Mouse (Mus musculus): Measurements from ENCODE around the gene Specc1l.

Specc1l gene

DNA sequence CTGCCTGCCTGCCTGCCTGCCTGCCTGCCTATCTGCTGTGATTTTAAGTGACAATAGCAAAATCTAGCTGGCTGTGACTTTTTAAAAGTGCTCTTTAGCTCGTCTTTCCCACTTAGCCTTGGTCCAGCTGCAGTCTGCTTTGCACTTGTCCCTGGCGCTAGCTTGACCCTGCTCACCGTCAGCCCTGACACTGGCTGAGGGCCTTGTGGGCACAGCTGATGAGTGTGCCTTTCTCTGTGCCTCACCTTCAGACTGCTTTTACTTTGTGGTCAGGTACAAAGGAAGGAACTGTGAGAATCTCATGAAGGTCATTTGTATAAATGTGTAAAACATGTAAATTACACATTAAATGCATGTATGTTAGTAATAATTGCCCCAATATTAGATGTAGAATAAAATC lies 12.3 kb downstream of the Specc1l start:
- no peak for DNase-seq (ENCODE audit: low spot score in 2 of 2)

DNA sequence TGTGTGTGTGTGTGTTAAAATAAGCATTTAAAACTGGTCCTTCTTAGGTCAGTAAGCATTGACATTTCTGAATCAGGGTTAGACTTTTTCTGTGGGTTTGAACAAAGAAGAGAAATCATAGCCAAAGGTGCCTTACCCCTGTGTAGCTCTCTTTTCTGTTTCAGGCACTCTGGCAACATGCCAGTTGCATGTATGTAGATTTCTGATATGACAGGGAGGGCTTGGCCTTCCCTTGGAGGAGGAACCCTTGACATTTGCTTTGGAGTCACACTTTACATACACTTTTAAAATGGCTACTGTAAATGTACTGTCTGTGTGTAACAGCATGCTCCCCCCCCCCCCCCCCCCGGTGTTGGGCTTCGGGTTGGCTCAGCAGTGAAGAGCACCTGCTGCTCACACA lies 12.8 kb downstream of the Specc1l start:
- DNase-seq (ENCODE audit: low spot score in 2 of 2): no peak

DNA sequence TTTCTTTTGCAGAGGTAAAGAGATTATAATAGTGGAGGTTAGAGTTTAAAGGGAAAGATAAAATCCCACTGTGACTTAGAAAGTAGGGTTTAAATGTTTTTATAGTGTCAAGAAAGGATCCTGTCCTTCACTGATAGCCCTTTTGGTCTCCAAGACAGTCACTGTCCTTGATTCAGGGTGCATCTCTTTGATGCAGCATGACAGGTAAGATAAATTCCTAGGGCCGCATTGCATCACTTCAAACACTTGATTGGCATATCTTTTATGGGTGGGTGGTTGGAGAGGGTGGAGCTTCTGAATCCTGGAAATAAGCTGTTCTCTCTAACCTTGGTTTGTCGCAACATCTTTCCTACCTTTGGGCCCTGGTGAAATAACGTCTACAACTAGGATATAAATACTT lies 15.5 kb downstream of the Specc1l start:
- no peak for DNase-seq (ENCODE audit: low spot score in 2 of 2)

DNA sequence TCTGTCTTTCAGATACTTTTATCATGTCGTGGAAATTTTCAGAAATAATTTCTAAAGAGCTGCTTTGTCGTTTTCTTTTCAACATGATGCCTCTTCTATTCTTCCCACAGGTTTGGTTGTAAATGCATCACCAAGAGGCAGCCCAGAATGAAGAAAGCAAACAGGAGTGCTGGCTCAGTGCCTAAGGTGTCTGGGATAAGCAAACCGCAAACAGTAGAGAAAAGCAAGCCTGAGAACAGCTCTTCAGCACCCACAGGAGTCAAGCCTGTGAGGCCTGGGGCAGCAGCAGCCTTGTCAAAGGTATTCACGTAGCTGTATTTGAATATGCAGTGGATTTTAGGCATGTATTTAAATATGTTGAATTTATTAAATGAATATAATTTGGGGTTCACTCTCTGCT lies 18.7 kb downstream of the Specc1l start:
- DNase-seq (ENCODE audit: low spot score in 2 of 2): no peak

DNA sequence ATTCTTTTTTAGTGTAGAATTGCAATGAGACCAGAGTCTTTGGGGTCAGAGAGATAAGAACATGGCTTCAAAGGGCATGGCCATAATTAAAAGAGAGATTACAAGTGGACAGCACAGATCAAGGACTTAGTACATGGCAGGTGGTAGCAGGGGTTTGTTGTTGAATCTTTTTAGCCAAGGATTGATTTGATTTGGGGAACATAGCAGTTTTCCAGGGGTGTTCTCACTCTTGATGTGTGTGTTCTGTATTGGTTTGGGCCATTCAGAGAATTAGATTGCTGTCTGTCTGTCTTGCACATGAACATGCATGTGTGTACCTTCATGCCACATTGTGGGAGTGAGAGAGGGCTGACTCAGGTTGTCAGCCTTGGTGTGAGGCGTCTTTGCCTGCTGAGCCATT lies 20.0 kb downstream of the Specc1l start:
- DNase-seq (ENCODE audit: low spot score in 2 of 2): no peak

DNA sequence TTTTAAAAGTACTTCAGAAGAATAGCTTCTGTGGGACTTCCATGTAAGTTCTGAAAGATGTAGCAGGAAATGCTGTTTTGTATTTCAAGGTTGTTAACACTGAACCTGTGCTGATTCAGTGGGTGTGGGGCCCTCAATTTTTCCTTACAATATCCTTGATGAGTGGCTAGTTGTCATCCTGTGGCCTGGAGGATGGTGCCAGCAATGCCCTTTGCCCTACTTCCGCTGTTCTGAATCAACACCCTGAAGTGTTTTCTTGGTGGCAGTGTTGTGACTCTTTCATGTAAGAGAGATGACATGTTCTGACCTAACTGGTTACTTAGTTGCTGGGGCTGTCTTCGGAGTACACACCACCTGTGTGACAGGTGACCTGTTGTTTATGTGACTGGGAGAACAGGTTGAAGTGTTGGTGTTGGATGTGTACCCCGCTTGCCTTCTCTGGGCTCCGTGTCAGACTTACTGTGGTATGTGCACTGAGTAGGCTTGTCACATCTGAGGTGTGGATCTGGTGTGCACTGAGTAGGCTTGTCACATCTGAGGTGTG lies 20.8 kb downstream of the Specc1l start:
- no peak for DNase-seq (ENCODE audit: low spot score in 2 of 2)

DNA sequence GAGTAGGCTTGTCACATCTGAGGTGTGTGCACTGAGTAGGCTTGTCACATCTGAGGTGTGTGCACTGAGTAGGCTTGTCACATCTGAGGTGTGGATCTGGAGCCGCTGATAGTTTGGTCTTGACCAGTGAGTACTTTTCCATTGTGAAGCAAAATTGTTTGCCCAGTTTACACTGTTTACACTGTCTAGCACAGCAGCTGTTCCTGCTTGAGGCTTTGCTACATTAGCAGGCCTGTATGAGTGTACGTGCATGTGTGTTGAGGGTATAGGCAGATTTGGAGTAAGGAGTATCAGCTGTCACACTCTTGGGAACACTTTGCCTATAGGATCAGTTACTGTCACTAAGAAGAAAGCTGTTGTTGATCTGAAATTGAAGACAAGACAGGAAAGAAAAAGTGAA lies 21.6 kb downstream of the Specc1l start:
- no peak for DNase-seq (ENCODE audit: low spot score in 2 of 2)

DNA sequence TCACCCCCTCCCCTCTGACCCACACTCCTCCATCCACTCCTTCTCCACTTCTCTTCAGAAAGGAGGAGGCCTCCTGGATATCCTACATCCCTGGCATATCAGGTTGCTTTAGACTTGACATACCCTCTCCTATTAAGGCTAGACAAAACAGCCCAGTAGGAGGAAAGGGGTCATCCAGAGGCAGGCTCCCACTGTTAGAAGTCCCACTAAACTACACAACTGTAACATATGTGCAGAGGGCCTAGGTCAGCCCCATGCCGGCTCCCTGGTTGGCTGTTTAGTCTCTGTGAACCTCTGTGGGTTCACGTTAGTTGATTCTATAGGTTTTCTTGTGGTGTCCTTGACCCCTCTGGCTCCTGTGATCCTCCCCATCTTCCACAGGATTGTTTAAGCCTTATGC lies 23.9 kb downstream of the Specc1l start:
- no peak for DNase-seq (ENCODE audit: low spot score in 2 of 2)

DNA sequence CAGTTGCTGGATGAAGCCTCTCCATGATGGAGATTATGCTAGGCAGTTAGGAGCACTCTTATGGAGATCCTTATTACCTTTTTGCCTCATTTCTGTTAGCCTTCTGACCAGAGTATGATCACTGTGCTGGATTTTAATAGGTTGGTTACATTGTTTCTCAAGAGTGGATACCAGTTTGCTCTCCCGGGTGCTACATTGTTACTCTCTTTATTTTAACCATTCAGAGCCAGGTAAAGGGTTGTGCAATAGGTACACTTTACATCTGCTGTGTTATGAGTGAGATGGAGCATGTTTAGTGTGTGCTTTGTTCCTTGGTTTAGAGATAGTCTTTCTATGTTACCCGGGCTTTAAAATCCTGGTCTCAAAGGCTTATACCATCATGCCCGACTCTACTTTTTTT lies 24.3 kb downstream of the Specc1l start:
- no peak for DNase-seq (ENCODE audit: low spot score in 2 of 2)

DNA sequence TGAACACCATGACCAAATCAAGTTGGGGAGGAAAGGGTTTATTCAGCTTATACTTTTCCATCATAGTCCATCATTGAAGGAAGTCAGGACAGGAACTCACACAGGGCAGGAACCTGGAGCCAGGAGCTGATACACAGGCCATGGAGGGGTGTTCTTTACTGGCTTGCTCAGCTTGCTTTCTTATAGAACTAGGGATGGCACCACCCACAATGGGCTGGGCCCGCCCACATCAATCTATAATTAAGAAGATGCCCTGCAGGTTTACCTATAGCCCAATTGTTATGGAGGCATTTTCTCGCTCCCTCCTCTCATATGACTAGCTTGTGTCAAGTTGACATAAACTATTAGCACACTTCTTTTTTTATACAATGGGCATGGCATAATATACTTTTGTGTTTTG lies 25.3 kb downstream of the Specc1l start:
- DNase-seq (ENCODE audit: low spot score in 2 of 2): no peak

DNA sequence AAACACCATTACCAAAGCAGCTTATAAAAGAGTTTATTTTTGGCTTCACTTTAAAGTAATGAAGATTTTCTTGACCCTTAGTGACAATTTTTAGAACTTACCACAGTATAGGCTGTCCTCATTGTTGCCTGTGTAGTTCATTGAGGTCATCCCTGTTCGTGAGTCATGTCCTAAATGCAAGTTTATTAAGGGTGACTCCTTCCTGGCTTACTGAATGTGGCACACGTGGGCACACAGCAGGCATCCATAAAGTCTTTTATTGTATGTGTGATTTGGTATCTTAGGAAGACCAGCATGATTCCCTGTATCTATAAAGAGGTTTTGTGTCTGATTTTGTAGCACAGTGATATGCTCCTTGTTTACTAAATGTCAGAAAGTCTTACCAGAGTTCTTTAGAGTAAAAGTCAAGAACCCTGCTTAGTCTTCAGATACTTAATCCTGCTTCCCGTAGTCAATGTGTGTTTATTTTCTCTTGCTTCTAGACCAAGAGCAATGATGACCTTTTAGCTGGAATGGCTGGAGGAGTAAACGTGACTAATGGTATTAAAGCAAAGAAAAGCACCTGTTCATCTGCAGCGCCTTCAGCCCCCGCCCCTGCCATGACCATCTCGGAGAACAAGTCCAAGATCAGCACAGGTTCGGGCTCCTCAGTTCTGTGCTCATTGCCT lies 28.8 kb downstream of the Specc1l start:
- no peak for DNase-seq (ENCODE audit: low spot score in 2 of 2)

DNA sequence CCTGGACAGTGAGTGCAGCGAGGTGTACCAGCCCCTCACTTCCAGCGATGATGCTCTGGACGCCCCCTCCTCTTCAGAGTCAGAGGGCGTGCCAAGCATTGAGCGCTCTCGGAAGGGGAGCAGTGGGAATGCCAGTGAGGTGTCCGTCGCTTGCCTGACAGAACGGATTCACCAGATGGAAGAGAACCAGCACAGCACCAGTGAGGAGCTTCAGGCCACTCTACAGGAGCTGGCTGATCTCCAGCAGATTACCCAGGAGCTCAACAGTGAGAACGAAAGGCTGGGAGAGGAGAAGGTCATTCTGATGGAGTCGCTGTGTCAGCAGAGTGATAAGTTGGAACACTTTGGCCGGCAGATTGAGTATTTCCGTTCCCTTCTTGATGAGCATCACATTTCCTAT lies 33.9 kb downstream of the Specc1l start:
- DNase-seq (ENCODE audit: low spot score in 2 of 2): no peak

DNA sequence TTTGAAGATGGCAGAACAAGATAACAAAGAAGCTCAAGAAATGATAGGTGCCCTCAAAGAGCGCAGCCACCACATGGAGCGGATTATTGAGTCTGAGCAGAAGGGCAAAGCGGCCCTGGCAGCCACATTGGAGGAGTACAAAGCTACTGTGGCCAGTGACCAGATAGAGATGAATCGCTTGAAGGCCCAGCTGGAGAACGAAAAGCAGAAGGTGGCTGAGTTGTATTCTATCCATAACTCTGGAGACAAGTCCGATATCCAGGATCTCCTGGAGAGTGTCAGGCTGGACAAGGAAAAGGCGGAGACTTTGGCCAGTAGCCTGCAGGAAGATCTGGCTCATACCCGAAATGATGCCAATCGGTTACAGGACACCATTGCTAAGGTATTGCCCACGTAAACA lies 34.5 kb downstream of the Specc1l start:
- no peak for DNase-seq (ENCODE audit: low spot score in 2 of 2)

DNA sequence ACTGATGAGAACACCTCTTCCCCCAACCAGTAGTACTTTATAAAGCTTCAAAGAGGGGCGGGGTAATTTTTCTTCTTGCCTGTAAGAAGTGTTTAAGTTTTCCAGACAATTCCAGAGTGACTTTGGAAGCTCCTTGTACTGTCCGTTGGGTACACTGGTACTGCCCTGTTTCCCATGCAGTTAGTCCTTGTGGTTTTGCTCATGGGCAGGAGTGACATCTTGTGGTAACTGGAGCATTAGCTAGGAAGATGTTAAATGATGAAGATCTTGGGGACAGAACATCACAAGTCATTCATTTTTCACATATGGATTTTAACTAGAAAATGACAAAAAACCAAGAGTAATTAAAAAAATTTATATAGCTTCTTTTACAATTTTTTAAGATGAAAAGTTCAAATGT lies 39.1 kb downstream of the Specc1l start:
- DNase-seq (ENCODE audit: low spot score in 2 of 2): no peak

DNA sequence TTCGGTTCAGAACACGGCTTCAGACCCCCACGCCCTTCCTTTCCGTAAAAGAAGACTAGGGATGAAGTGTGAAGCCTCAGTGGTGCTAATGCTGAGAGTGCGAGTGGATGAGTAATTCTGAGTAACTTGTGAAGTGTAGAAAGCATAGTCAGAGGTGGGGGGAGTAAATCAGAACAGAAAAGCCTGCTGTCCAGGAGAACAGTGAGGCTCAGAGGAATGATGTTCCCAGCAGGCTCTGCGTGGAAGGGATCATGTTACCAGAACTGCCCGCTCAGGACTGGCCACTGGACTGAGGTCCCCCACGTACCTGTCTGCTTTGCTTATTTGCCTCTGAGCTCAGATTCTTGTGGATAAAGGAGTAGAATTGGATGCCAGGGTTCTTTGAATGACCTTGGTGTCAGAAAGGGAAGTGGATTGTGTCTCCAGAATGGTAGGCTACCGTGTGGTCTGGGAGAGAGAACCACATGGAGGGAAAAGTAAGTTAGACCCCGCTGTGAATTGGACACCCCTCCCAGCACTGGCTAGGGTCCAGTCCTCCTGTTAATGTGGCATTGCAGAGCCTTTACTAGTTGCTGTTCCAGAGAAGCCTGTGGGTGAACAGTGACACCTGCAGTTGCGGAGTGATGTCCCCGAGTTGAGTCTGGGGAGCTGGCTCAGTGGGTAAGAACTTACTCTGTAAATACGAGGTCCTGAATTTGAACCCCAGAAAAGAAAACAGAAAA lies 40.6 kb downstream of the Specc1l start:
- DNase-seq (ENCODE audit: low spot score in 2 of 2): no peak

DNA sequence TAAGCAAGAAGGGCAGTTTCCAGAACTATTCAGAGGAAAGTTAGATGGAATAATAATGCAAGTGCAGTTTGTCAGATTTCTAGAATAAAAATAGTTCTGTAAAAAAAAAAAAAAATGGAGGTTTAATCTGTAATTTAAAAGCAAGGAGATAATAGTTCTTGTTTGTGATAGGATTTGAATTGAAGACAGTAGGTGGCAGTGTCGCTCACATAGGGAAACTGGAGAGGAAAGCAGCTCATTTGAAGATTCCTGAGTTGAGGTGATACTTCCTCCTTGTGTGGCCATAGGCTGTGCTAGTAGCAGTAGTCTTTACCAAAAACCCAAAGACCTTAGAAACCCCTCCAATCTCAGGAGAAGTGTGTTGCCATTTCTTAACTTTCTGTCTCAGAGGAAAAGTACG lies 43.2 kb downstream of the Specc1l start:
- no peak for DNase-seq (ENCODE audit: low spot score in 2 of 2)

DNA sequence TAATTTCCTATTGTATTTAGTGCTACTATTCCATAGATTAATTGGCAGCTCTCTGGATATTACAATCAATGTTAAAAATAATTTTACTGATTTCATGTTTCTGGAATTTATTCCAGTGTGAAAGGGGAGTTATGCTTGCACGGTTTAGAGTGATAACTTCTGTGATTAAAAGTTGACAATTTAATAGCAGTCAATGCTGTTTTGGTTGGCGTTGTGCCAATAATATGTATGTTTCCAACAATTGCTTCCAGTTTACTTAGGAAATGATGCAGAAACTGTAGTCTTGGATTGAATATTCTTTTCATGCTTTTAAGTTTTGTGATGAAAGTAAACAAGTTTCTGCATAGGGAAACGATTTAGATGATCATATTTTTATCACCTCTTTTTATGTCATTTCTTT lies 45.5 kb downstream of the Specc1l start:
- DNase-seq (ENCODE audit: low spot score in 2 of 2): no peak

DNA sequence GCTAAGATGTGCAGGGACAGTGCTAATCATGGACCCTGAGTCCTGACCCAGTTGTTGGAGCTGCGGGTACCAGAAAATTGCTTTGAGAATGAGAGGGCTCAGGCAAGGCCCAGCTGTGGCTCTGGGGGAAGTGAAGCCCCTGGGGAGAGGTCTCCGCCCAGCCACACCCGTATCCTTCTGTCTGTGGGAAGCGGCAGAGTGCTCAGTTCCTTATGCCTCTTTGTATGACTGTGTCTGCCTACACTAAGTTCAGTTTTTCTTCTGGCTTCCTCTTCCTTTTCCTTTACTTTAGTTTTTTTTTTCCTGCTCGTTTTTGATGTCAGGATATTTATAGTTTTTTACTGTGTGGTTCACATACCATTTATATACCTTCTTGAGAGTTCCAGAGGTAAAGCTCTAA lies 46.4 kb downstream of the Specc1l start:
- DNase-seq (ENCODE audit: low spot score in 2 of 2): no peak

DNA sequence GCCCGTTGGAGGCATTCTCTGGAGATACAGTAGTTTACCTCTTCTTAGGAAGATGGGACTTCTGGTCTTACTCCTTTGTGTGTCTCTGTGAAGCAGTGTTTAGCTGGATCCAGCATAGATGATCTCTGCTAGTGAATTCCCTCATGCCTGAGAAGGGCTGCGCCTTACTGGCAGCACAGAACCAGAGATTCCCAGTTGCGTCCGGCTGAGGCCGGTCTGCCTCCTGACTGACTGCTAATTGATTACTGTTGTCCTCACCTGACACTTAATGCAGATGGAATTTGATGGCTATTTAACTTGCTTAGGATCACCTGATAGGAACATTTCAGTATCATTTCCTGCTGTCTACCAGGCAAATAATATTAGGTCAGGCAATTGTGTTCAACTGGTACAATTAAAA lies 49.4 kb downstream of the Specc1l start:
- no peak for DNase-seq (ENCODE audit: low spot score in 2 of 2)

DNA sequence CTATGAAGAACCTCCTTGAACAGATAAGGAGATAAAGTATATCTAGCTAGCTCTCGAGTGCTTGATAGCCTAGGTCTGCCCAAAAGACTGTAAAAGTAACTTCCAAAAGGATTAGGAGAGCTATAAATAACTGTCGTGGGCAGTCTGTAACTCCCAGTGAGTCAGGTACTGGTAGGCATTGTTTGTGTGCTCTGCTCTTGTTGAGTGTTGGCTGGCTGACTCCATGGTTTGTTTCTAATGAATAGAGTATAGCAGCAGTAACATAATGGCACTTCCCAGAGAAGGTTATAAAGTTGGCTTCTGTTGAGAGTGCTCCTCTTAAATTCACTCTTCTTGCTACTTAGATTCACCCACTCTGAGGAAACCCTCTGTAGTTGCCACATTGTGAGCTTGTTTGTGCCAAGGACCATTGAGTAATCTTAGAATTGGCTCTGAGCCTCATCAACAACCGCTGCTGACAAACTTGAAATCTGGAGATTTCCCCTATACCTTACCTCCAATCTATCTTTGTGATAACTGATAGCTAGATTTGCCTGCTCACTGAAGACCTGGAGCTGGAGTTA lies 53.2 kb downstream of the Specc1l start:
- no peak for DNase-seq (ENCODE audit: low spot score in 2 of 2)

DNA sequence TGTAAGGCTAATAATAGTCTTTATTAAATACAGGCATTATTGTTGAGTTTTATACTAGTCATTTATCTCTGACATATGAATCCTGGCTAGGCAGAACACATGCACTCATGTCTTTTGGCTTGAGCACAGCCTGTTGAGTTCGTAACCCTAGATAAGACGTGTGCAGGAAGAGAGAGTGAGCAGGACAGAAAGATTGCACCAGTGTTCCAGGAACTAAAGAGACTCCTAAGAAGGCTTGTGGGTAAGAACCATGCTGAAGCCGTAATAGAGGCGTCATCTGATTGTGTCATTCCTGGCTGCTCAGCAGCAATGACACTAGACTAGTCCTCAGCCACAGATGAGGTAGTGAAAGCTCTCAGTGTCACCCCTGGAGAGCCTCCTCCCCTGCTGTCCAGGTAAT lies 61.1 kb downstream of the Specc1l start:
- no peak for DNase-seq (ENCODE audit: low spot score in 2 of 2)

DNA sequence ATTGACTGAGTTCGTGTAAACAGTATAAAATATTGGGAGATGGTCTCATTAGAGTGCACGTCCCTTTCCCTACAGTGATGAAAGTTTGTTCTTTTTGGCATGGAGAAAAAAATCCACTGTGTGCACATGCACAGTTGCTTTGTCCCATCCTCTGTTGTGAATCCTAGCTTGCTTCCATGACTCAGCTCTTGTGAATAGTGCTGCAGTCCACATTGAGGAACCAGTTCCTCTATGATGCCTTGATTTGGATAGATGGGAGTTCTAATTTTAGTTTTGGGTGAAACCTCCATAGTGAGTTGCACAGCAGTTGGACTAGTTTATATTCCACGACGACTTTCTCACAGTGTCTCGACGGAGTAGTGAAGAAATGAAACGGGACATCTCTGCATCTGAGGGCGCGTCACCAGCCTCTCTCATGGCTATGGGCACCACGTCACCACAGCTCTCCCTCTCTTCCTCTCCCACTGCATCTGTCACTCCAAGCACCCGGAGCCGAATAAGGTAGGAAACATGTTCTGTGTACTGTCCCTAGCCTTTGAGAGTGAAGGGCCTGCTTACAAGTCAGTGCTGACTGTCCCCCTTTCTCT lies 64.6 kb downstream of the Specc1l start:
- DNase-seq (ENCODE audit: low spot score in 2 of 2): no peak

DNA sequence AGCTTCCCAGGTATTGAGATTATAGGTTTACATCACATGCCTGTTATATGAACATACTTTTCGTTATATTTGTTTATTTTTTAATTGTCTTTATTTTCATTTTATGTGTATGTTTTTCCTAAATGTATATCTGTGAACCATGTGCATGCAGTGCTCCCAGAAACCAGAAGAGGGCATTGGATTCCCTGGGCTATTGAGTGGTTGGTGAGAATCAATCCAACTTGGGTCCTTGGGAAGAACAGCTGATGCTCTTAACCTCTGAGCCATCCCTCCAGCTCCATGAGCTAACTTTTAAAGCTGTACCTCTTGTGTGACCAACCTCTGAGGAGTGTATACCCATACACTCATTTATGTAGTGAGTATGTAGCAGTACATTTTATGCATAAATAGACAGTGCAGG lies 65.6 kb downstream of the Specc1l start:
- DNase-seq (ENCODE audit: low spot score in 2 of 2): no peak

Data from urinary bladder, postnatal 4 days (tissue).